Mouse (Mus musculus) left cerebral cortex, adult 9 months (tissue): ENCODE results near the gene Inca1.

ENCODE experiments used
- DNase-seq, 2 experiments: peaks; one replicate each; pipeline ENCODE4 v3.0.0; 2022; ENCODE audit warnings: low spot score in 2 of 2

The Inca1 gene

GRCm38 (mm10) chr11:70701984-70702733 lies 2.2 kb upstream of the Inca1 start:
- DNase-seq: no peak

DNA sequence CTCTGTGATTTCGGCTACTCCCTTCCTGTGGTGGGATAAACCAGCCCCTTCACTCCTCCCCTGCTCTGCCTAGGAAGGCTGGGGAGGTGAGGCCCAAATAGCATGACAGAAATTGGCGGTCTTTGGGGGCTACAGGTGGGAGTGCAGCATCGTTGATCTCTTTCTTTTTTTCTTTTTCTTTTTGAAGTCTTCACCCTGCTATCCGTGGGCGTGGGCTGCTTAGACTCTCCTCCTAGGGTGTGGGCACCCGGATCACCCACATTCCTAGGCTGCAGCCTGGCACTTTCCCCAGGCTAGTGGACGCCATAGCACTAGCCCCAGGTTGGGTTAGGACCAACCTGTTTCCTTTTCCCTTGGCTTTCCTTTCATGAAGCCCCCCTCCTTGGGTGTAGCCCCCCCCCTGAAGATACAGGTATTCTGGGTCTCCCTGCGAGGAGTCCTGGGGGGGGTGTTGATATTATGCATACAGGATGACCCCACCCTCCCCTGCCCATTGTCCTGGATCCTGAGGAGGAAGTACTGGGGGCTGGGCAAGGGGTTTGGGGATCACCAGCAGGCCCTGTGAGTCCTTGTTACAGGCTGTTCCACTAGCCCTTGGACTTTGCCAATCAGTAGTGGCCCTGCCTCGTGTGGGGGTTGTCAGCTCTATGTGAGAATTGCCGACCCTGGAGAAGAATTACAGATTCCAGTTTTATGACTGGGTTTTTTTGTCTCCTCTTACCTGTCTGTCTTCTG lies 1.4 kb upstream of the Inca1 start:
- DNase-seq: no peak

DNA sequence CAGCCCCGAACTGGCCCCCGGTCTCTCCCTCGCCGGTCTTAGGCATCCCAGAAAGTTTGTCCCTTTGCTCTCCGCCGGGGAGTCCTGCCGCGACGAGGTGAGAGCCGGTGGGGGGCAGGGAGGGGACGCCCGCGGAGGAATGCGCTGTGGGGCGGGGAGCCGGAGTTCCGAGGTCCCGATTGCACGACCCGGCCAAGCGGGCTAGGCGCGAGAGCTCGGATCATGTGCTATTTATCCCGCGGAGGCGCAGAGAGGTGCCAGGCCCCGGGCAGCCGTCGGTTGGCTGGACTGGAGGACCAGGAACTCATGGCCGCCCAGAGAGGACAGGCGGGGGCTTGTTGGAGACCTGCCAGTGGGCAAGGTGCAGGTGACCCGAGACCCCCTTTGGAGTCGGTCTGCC lies 658 bp upstream of the Inca1 start:
- DNase-seq: peak in 1 of 2 experiments; percentile 49

GRCm38 (mm10) chr11:70699051-70699450 lies 904 bp downstream of the Inca1 start:
- no peak for DNase-seq

DNA sequence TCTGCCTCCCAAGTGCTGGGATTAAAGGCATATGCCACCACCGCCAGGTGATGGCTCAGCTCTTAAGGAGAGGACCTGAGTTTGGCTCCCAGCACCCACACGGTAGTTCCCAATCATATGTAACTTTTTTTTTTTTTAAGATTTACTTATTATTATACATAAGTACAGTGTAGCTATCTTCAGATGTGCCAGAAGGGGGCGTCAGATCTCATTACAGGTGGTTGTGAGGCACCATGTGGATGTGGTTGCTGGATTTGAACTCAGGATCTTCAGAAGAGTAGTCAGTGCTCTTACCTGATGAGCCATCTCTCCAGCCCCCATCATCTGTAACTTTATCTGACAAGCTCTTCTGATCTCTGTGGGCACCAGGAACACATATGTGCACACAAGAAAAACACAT lies 2.6 kb downstream of the Inca1 start:
- DNase-seq: no peak

- no peak for DNase-seq
These were observed 6.5 kb downstream of the Inca1 start for GRCm38 (mm10) chr11:70693504-70693903.

GRCm38 (mm10) chr11:70689578-70689977 lies 10.4 kb downstream of the Inca1 start:
- no peak for DNase-seq

- no peak for DNase-seq
These were observed 11.6 kb downstream of the Inca1 start for GRCm38 (mm10) chr11:70688372-70688771.

DNA sequence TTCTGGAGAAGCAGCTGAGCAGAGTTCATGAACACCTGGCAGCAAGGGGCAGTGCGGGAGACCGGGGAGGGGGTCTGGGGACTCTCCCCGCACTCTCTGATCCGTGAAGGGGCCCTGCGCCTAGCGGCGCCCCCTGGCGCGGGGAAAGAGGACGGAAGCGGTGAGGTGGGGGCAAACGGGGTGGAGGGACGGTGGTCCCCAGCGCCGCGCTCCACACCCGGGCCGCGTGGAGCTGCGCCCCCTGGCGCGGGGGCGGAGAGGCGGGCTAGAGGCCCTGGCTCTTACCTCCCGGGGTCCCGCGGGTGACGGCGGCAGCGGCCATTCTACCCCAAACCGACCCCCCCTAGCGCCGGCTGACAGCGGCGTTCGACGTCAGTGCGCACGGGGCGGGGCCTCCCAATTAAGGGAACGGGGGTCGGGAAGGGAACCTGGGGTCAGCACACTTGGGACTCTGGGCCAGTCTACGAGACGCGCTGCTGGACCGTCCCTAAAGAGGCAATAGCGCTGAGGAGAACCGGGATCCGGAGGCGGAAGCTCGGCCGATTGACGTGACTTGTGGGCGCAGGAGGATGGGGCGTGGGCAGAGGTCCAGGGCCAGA lies 12.3 kb downstream of the Inca1 start, which contains the start of gene Camta2:
Camta2 (minus strand) TSS at position 505 of the 599 bp plus-strand sequence.
- DNase-seq: peak; percentile 55 to 85

- peak; percentile 44 to 78 for DNase-seq
These were observed 12.9 kb downstream of the Inca1 start for GRCm38 (mm10) chr11:70686901-70687566.

GRCm38 (mm10) chr11:70683640-70684039 lies 16.3 kb downstream of the Inca1 start:
- no peak for DNase-seq

- DNase-seq: peak in 1 of 2 experiments; percentile 47
These were observed 17.9 kb downstream of the Inca1 start for GRCm38 (mm10) chr11:70681897-70682581.

DNA sequence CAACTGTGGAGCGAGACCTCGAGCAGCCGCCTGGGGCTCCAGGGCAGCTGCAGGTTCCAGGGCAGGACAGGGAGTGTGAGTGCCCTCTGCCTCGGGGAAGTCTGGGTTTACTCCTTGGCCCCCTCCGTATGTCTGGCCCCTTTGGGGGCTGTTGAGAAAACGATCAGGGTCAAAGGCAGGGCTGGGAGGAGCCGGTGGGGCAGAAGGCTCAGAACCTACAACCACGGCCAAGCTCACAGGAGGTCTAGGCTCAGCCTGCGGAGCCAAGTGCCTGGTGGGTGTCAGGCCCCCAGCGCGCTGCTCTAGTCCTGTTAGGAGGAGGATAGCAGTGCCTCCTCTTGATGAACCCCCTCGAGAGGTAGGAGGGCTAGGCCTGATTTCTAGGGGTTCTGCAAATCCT lies 18.8 kb downstream of the Inca1 start:
- DNase-seq: no peak

GRCm38 (mm10) chr11:70679894-70680293 lies 20.1 kb downstream of the Inca1 start:
- DNase-seq: peak in 1 of 2 experiments; percentile 33

DNA sequence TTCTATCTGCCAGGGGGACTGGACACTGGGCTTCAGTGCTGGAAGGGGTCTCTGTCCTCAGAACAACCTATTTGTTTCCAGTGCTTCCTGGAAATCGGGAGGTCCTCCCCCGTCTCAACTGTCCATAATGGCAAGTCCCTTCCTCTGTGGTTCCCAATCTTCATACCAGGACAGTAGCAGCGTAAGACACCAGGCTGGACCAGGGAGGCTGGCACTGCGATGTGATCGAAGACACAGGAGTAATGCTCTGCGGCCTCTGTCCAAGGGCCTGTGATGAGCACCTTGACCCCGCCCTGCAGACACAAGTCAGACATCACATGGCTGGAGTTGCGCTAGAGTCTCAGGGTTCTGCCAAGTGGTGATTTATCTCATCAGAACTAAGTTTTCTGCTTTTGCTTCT lies 20.6 kb downstream of the Inca1 start:
- DNase-seq: no peak

- no peak for DNase-seq
These were observed 21.4 kb downstream of the Inca1 start for GRCm38 (mm10) chr11:70678576-70678975.

GRCm38 (mm10) chr11:70678092-70678491 lies 21.9 kb downstream of the Inca1 start:
- DNase-seq: no peak

- no peak for DNase-seq
These were observed 25.5 kb downstream of the Inca1 start for GRCm38 (mm10) chr11:70674501-70674900.

GRCm38 (mm10) chr11:70674014-70674413 lies 25.9 kb downstream of the Inca1 start:
- DNase-seq: no peak

DNA sequence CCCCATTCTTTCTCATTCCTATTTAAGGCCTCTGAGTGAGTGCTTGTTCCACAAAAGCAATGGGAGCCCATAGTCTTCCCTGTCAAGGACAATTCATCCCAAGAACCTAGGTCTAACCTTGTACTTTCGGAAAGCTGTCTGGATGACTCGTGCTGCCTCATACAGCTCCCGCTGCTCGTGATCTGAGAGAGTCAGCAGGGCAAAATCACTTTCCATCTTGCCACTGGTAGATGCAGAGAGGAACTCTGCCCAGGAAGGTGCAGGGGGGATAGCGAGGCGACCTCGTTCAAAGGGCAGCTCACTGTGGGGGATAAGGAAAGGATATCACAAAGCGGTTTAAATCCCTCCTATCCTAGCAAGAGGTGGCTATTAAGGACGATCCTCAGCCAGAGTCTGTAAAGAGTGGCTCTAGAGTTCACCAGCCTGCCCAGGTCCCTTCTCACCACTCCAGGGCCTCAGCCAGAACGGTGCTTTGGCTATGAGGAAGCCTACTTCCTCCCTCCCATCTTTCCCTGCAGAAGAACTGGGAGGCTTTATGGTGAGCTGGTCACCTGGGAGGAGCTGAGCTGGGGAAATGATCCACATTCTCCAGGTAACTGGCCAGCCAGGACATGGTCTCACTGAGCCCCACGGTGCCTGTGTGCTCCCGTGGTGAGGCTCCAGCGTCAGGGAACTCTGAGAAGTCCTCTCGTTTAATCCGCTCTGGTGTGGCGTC lies 28.5 kb downstream of the Inca1 start:
- DNase-seq: no peak

GRCm38 (mm10) chr11:70670483-70670882 lies 29.5 kb downstream of the Inca1 start:
- DNase-seq: peak in 1 of 2 experiments; percentile 30
